Mouse (Mus musculus): ENCODE measurements around the gene Nr6a1. TPM values are rescaled to one million over a fixed set of nuclear protein-coding genes. Genes with fewer than 3 reads are reported as not detected.
A peak's percentile ranks its signal among the peaks of the same experiment; 100 is the strongest.

Nr6a1 gene
- total RNA-seq, 2 experiments from 2014 or later, result 1.2 to 3.0 TPM

GRCm38 (mm10) chr2:38683083-38683482 is 244.4 kb downstream of the Nr6a1 start:
- no peak for DNase-seq (ENCODE audit: low spot score in 2 of 2)

GRCm38 (mm10) chr2:38682209-38682608 is 245.3 kb downstream of the Nr6a1 start:
- no peak for DNase-seq (ENCODE audit: low spot score in 2 of 2)

- no peak for DNase-seq (ENCODE audit: low spot score in 2 of 2)
Measured at GRCm38 (mm10) chr2:38678947-38679346, 248.5 kb downstream of the Nr6a1 start.

- DNase-seq (ENCODE audit: low spot score in 2 of 2), result no peak
Measured at GRCm38 (mm10) chr2:38675366-38675969, 252.0 kb downstream of the Nr6a1 start.

Small RNA genes within 50 kb of the gene (microRNA-seq; reads per million reads assigned to microRNA genes)
- gene Mir181a-2 (29.2 reads per million, percentile 39 among the genes with 10 or more reads in this experiment), gene Mir181b-2 (381 reads per million, percentile 63 among the genes with 10 or more reads in this experiment)

Other genes with a start within 250 kb of the Nr6a1 start
- gene Nr5a1, start 213.1 kb downstream of the Nr6a1 start, total RNA-seq (2021), result under 1 TPM in 1 of 2 experiments, not detected in 1; 0.08 TPM
- gene Olfml2a, start 4.3 kb upstream of the Nr6a1 start, total RNA-seq (2021), result 10 to 100 TPM; 39.3 to 46.4 TPM
- gene Wdr38, start 69.8 kb upstream of the Nr6a1 start, total RNA-seq (2021), result under 1 TPM; 0.17 to 0.21 TPM
- gene Arpc5l, start 77.7 kb upstream of the Nr6a1 start, total RNA-seq (2021), result 10 to 100 TPM; 46.0 to 51.2 TPM
- 100 to 1,000 TPM; 548 to 582 TPM for gene Rpl35, start 77.9 kb upstream of the Nr6a1 start, total RNA-seq (2021)
- 10 to 100 TPM; 19.9 to 24.8 TPM for gene Golga1, start 137.9 kb upstream of the Nr6a1 start, total RNA-seq (2021)